Mouse (Mus musculus) hindbrain, embryonic 10.5 days (tissue): ENCODE data around the gene Tk2. TPM values are rescaled to one million over a fixed set of nuclear protein-coding genes. Genes with fewer than 3 reads are reported as not detected.

ENCODE experiments used
- DNase-seq: peaks from one replicate; pipeline ENCODE4 v3.0.0-alpha.2; 2017; ENCODE audit warnings: low spot score
- H3K27ac ChIP-seq: fragments of 300-500 bp; sonication (generic); 2 replicates; pipeline ENCODE4 v1.5.1; 2016; ENCODE audit warnings: mild to moderate bottlenecking, moderate library complexity
- H3K27me3 ChIP-seq: fragments of 300-500 bp; sonication (generic); 2 replicates; pipeline ENCODE4 v1.6.1; 2016; ENCODE audit warnings: mild to moderate bottlenecking; ENCODE audit not compliant: poor library complexity, insufficient read depth, severe bottlenecking
- H3K36me3 ChIP-seq: fragments of 300-500 bp; sonication (generic); 2 replicates; pipeline ENCODE4 v1.6.1; 2016; ENCODE audit warnings: mild to moderate bottlenecking, moderate library complexity
- H3K4me1 ChIP-seq: fragments of 300-500 bp; sonication (generic); replicated peaks from 2 replicates; pipeline ENCODE4 v1.6.1; 2016; ENCODE audit warnings: mild to moderate bottlenecking
- H3K4me3 ChIP-seq: fragments of 300-500 bp; sonication (generic); 2 replicates; pipeline ENCODE4 v1.5.1; 2016; ENCODE audit warnings: mild to moderate bottlenecking, moderate library complexity
- H3K9me3 ChIP-seq: fragments of 300-500 bp; sonication (generic); 2 replicates; pipeline ENCODE4 v1.6.1; 2016; ENCODE audit warnings: mild to moderate bottlenecking, moderate library complexity
- WGBS: fragments of 180-500 bp; shearing (Covaris S2); methylation state at CpG from one replicate; pipeline ENCODE4 v1.1.7; 2016; 5-methylcytosine and 5-hydroxymethylcytosine counted together
- polyA plus RNA-seq: library from polyadenylated mRNA; unstranded; fragments of >200 nt; fragmentation: Nextera tagmentation; extraction: Ambion mirVana; gene quantifications from 2 replicates; pipeline ENCODE4 v1.2.1, GENCODE M21; 2016

The Tk2 gene
- polyA plus RNA-seq, 1 experiment from 2014 or later = 31.7 TPM

DNA sequence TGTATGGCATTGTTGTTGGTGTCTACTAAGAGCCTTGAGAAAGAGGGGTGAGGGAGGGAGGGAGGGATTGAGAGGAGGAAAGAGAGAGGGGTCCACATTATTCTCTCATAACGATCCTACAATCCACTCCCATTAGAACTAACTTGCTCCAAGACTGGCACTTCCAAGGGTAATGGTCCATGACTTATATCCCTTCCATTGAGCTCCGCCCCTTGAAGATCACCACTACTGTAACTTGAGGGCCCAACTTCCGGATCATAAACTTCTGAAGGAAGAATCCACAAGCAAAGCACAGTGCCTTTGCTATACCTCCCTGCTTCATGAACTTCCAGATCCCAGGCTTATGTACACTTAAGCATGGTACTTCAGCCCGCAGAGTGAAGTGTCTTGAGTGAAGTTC, 46.0 kb downstream of the Tk2 start:
- Histone ChIP-seq H3K27ac (no peak overlapping the region), H3K9me3 (no peaks in the 10 kb centered on the region), H3K4me3 (no peak overlapping the region), H3K4me1 (no peaks in the 10 kb centered on the region), H3K36me3 (no peaks in the 10 kb centered on the region), H3K27me3 (peaks cover 26% of the 10 kb centered on the region; the same call in 1 of the 2 replicates)
- no peak for DNase-seq
- WGBS = 93% methylated on average over 4 of the region's 4 CpGs

DNA sequence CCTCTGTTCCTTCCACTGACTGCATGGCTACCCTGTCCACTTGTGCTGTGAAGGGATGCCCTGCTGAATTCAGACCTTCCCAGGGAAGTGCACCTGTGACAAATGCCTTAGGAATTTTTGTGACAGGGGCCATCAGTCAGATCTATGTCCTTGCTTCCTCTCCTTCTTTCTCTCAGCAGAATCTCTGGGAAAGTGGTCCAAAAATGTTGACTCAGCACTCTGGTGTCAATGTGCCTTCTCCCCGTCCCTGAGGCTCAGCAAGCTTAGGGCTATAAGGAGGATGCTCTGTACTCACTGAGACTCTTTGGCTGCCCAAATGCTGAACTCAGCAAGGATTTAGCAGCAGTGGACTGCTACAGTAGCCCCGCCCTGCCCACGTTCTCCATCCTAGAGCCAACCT, 46.7 kb downstream of the Tk2 start:
- H3K27me3 ChIP-seq = peaks cover 23% of the 10 kb centered on the region; the same call in 1 of the 2 replicates
- WGBS = 86% methylated on average over 3 of the region's 3 CpGs
- no peaks in the 10 kb centered on the region for H3K36me3 ChIP-seq
- H3K4me1 ChIP-seq = no peaks in the 10 kb centered on the region
- no peak overlapping the region for H3K4me3 ChIP-seq
- no peak for DNase-seq
- H3K27ac ChIP-seq = no peak overlapping the region
- H3K9me3 ChIP-seq = 0 out of 2 replicates have a peak, but pooled peaks cover under 1% of the 10 kb centered on the region

DNA sequence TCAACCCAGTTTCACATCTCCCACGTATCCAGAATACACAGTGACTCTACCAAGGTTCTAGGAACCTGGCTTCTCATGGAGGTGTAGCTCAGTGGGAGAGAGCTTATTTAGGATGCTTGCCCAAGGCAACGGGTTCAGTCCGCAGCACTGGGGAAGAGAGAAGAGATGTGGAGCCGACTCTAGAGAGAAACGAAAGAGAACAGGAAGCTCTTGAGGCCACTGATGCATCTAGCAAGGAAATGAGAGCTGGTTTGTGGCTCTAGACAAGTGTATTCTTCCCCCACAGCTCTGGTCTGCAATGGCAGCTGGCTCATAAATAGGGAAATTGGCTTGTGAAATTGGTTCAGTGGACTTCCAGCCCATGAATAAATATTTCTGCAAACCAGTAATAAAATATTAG, 48.6 kb downstream of the Tk2 start:
- Histone ChIP-seq H3K27me3 (peaks cover 23% of the 10 kb centered on the region; the same call in 1 of the 2 replicates), H3K4me1 (no peaks in the 10 kb centered on the region), H3K4me3 (no peak overlapping the region), H3K9me3 (0 out of 2 replicates have a peak, but pooled peaks cover 8% of the 10 kb centered on the region), H3K36me3 (no peaks in the 10 kb centered on the region), H3K27ac (no peak overlapping the region)
- no peak for DNase-seq
- WGBS = 85% methylated on average over 5 of the region's 5 CpGs

DNA sequence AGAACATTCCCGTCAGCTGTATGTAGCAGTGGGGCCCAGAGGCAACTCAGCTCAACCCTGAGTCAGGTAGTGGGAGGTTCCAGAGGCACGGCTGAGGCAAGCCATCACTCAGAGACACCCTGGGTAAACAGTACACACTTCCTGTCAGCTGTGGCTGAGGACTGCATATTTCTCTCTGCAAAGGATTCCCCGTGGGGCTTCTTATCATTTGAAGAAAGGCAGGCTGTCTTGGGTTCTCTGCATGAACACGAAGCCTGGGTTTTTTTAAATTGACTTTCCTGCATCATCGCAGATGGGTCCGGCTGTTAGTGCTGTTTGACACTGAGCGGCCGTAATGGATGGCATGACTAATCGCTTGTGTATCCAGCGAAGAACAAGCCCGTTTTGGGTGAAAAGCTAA, 56.9 kb downstream of the Tk2 start:
- 34% methylated on average over 11 of the region's 11 CpGs for WGBS
- Histone ChIP-seq H3K4me1 (peaks cover 14% of the 10 kb centered on the region), H3K9me3 (peaks cover 6% of the 10 kb centered on the region; the same call in 1 of the 2 replicates), H3K27me3 (no peaks in the 10 kb centered on the region), H3K4me3 (no peak overlapping the region), H3K27ac (peak overlapping the region; percentile 24; the same call in 1 of the 2 replicates), H3K36me3 (no peaks in the 10 kb centered on the region)
- DNase-seq = peak; percentile 23

DNA sequence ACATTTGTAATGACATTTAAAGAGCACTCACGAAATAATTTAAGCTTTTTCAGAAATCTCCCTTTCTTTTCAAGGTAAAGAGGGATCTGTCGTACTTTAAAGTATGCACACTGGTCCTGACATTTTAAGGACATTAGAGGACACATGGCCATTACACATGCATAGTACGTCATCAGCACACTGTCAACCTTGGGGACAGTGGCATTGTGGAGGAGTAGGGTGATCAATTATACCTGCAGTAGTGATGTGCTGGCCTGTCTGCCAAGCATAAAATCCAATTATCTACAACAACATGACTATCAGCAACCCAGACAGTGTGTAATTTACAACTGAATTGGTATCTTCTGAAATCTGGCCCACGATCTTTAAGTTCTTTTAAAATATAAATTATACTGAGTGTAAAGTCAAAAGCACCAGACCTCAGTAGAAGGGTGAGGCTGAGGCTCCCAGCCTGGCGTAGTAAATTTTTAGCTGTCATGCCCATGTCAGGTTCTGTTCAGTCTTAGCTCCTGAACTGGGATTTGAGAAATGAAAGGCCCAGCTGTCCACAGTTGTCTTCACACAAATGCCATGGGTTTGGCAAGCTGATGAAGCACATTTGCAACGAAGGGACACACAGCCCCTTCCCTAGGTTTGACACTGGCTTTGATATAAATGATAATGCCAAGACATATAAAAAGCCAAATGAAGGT, 57.4 kb downstream of the Tk2 start:
- WGBS = 74% methylated on average over 6 of the region's 6 CpGs
- H3K4me3 ChIP-seq = no peak overlapping the region
- H3K36me3 ChIP-seq = no peaks in the 10 kb centered on the region
- H3K27me3 ChIP-seq = no peaks in the 10 kb centered on the region
- H3K9me3 ChIP-seq = peaks cover under 1% of the 10 kb centered on the region; the same call in 1 of the 2 replicates
- no peak for DNase-seq
- H3K4me1 ChIP-seq = peaks cover 14% of the 10 kb centered on the region
- H3K27ac ChIP-seq = peak overlapping the region; percentile 24; the same call in 1 of the 2 replicates

DNA sequence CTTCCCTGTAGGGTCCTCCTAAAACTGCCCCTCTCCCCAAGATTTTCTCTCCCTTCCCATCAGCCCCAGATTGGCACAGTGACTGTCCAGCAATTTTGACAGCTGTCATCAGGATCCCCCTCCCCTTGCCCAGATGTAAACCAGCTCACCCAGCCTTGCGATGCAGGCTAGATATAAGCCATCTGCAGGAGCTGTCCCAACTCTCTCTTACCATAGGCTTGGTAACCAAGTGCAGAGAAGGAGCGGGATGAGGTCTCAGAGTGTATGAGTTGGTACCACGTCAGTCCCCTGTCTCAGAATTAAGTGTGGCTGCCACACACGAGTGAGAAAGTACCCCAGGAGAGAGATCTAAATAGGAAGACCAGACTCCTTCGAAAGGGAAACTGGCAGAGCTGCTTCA, 59.9 kb downstream of the Tk2 start:
- H3K4me1 ChIP-seq = peaks cover 22% of the 10 kb centered on the region
- H3K4me3 ChIP-seq = no peak overlapping the region
- WGBS = 79% methylated on average over 5 of the region's 5 CpGs
- no peak for DNase-seq
- H3K27ac ChIP-seq = no peak overlapping the region
- no peaks in the 10 kb centered on the region; the same call in 1 of the 2 replicates for H3K9me3 ChIP-seq
- H3K27me3 ChIP-seq = no peaks in the 10 kb centered on the region
- H3K36me3 ChIP-seq = no peaks in the 10 kb centered on the region

DNA sequence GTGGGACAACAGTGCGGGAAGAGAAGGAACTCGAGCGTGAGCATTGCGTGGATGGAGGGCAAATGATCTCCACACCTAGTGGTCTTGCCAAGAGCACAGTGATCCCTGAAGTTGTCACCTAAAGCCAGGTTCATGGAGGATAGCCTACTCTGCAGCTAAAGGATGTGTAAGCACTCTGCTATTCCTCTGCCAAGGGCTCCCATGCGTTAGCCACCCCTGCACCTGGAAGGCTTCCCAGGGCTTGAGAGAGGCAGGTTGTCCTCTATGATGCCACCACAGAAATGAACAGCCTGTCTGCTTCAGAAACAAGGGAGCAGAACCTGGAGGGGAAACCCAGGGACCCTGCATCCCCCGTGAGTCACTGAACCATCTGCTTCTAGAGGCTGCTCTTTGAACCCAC, 60.7 kb downstream of the Tk2 start:
- 90% methylated on average over 6 of the region's 6 CpGs for WGBS
- no peak for DNase-seq
- H3K27ac ChIP-seq = no peak overlapping the region
- H3K36me3 ChIP-seq = no peaks in the 10 kb centered on the region
- H3K4me3 ChIP-seq = no peak overlapping the region
- H3K9me3 ChIP-seq = no peaks in the 10 kb centered on the region
- no peaks in the 10 kb centered on the region for H3K27me3 ChIP-seq
- H3K4me1 ChIP-seq = peaks cover 22% of the 10 kb centered on the region

DNA sequence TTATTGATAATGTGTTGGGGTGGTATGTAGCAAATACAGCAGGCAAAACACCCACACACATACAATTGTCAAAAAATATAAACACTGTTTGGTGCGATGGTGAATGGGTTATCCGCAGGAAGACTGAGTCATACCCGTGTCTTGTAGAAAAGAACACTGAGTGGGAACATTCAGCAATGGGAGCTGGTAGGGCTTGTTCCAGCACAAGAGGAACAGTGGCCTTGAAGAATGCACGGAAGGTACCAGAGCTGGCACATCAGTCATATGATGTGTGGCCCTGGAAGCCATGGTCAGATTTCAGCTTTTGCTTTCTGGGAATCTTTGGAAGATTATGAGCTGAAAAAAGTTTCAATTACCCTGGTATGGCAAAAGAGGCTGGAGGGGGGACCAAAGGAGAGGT, 61.5 kb downstream of the Tk2 start:
- WGBS = 91% methylated on average over 4 of the region's 4 CpGs
- Histone ChIP-seq H3K4me1 (peaks cover 19% of the 10 kb centered on the region), H3K27ac (no peak overlapping the region), H3K9me3 (no peaks in the 10 kb centered on the region), H3K36me3 (no peaks in the 10 kb centered on the region), H3K4me3 (no peak overlapping the region), H3K27me3 (no peaks in the 10 kb centered on the region)
- no peak for DNase-seq

DNA sequence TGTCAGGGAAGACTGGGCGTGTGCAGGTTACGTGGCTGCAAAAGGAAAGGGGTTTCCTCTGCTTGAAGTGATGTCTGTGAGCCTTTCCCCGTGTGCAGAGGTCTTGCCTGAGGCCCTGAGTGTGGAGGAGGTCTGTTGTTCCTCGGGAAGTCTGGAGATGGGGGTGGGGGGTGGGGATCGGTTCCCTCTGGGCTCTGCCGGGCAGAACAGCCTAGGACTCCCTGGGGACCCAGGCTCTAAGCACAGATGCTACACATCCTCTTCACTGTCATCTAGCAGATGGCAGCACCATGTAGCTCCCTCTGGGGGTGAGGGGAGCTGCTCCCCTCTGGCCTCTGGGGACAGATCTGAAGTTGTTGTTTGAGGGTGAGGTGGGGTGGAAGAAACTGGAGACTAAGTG, 63.5 kb downstream of the Tk2 start:
- no peaks in the 10 kb centered on the region for H3K9me3 ChIP-seq
- 28% methylated on average over 6 of the region's 6 CpGs for WGBS
- no peak overlapping the region for H3K4me3 ChIP-seq
- H3K4me1 ChIP-seq = peaks cover 12% of the 10 kb centered on the region
- H3K27ac ChIP-seq = peak overlapping the region; percentile 41
- H3K36me3 ChIP-seq = no peaks in the 10 kb centered on the region
- no peak for DNase-seq
- H3K27me3 ChIP-seq = no peaks in the 10 kb centered on the region

DNA sequence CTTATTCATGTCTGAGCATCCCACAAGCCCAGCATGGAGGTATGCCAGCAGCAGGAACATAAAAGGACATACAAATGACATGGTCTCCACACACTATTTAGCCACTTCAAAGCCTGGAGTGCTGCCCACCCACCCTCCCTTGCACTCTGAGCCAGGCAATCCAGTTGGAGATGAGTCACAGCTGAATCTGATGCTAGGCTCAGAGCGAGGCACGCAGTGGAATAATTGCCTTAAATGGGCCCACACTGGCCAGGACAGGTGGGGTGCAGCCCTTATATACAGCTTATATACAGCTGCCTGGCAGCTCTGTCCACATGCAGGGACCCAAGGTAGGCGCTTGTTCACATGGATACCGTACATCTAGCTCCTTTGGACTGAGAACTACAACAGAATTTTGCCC, 71.3 kb downstream of the Tk2 start:
- H3K9me3 ChIP-seq = no peaks in the 10 kb centered on the region
- WGBS = 87% methylated on average over 4 of the region's 4 CpGs
- H3K4me1 ChIP-seq = peaks cover 4% of the 10 kb centered on the region
- H3K4me3 ChIP-seq = no peak overlapping the region
- DNase-seq = no peak
- H3K27me3 ChIP-seq = peaks cover 24% of the 10 kb centered on the region
- H3K36me3 ChIP-seq = no peaks in the 10 kb centered on the region
- no peak overlapping the region for H3K27ac ChIP-seq

Other genes starting within 250 kb of the Tk2 start
- gene Cdh5, start 146.9 kb downstream of the Tk2 start, polyA plus RNA-seq = 13.2 and 14.6 TPM in 2 replicates
- 0.15 and 0.85 TPM in 2 replicates for gene Bean1, start 78.1 kb downstream of the Tk2 start, polyA plus RNA-seq
- gene Cklf, start 2.3 kb upstream of the Tk2 start, polyA plus RNA-seq = 35.8 and 36.7 TPM in 2 replicates
- not detected in 2 replicates for gene Cmtm2a, start 44.6 kb upstream of the Tk2 start, polyA plus RNA-seq
- not detected in 2 replicates for gene Gm45711, start 61.5 kb upstream of the Tk2 start, polyA plus RNA-seq
- gene Cmtm1, start 61.6 kb upstream of the Tk2 start, polyA plus RNA-seq = not detected in 2 replicates
- not detected in 2 replicates for gene Gm11020, start 73.0 kb upstream of the Tk2 start, polyA plus RNA-seq
- not detected in 2 replicates for gene Cmtm2b, start 73.7 kb upstream of the Tk2 start, polyA plus RNA-seq
- 76.5 and 83.1 TPM in 2 replicates for gene Cmtm3, start 90.9 kb upstream of the Tk2 start, polyA plus RNA-seq
- 1.9 TPM in 2 replicates for gene Cmtm4, start 147.2 kb upstream of the Tk2 start, polyA plus RNA-seq
- gene Dync1li2, start 194.5 kb upstream of the Tk2 start, polyA plus RNA-seq = 80.8 and 81.0 TPM in 2 replicates